Mouse (Mus musculus) heart, postnatal 0 days (tissue): ENCODE results near the gene Ms4a15. TPM values are rescaled to one million over a fixed set of nuclear protein-coding genes. Genes with fewer than 3 reads are reported as not detected.

Experiments
- ATAC-seq: fragments of 200-750 bp; cut with Nextera tagmentation; 2 replicates; pipeline ENCODE4 v1.8.0; 2017; ENCODE audit warnings: low read depth, moderate number of reproducible peaks, moderate library complexity; ENCODE audit not compliant: insufficient read depth
- DNase-seq: peaks from one replicate; pipeline ENCODE4 v3.0.0-alpha.2; 2016; ENCODE audit warnings: low spot score
- H3K27ac ChIP-seq: fragments of 300-500 bp; sonication (generic); 2 replicates; pipeline ENCODE4 v1.5.1; 2014; ENCODE audit warnings: low read depth, mild to moderate bottlenecking
- H3K27me3 ChIP-seq: fragments of 300-500 bp; sonication (generic); 2 replicates; pipeline ENCODE4 v1.6.1; 2014; ENCODE audit warnings: low read length, mixed read lengths; ENCODE audit not compliant: control insufficient read depth, insufficient read depth
- H3K36me3 ChIP-seq: fragments of 300-500 bp; sonication (generic); replicated peaks from 2 replicates; pipeline ENCODE4 v1.6.1; 2014; ENCODE audit warnings: low read length, mixed read lengths; ENCODE audit not compliant: control insufficient read depth, insufficient read depth
- H3K4me1 ChIP-seq: fragments of 300-500 bp; sonication (generic); 2 replicates; pipeline ENCODE4 v1.6.1; 2014; ENCODE audit warnings: antibody characterized with exemption; ENCODE audit not compliant: control insufficient read depth, insufficient read depth
- H3K4me2 ChIP-seq: fragments of 300-500 bp; sonication (generic); 2 replicates; pipeline ENCODE4 v1.6.1; 2014; ENCODE audit warnings: low read depth, mild to moderate bottlenecking, low read length, moderate library complexity
- H3K4me3 ChIP-seq: fragments of 300-500 bp; sonication (generic); 2 replicates; pipeline ENCODE4 v1.5.1; 2014; ENCODE audit warnings: low read depth, low read length
- H3K9ac ChIP-seq: fragments of 300-500 bp; sonication (generic); replicated peaks from 2 replicates; pipeline ENCODE4 v1.6.1; 2014; ENCODE audit warnings: low read depth, low read length, mixed read lengths
- H3K9me3 ChIP-seq: fragments of 300-500 bp; sonication (generic); replicated peaks from 2 replicates; pipeline ENCODE4 v1.6.1; 2016; ENCODE audit warnings: low read length; ENCODE audit not compliant: control insufficient read depth
- CTCF ChIP-seq: IDR thresholded peaks from 2 replicates; pipeline ENCODE4 v1.5.1; 2016; ENCODE audit warnings: antibody characterized with exemption, control low read depth, low read depth
- EP300 ChIP-seq: IDR thresholded peaks from 2 replicates; pipeline ENCODE4 v1.6.1; 2016; ENCODE audit warnings: antibody characterized with exemption, low read depth
- WGBS: fragments of 180-500 bp; shearing (Covaris S2); extraction: QIAGEN DNeasy Blood & Tissue Kit; methylation state at CpG from one replicate; pipeline ENCODE4 v1.1.7; 2014; 5-methylcytosine and 5-hydroxymethylcytosine counted together
- polyA plus RNA-seq: library from polyadenylated mRNA; unstranded; fragments of >200 nt; fragmentation: Nextera tagmentation; extraction: Ambion mirVana; gene quantifications from 2 replicates; pipeline ENCODE4 v1.2.1, GENCODE M21; 2015
- total RNA-seq: library from RNA; depleted of rRNA; stranded (reverse); fragments of >200 nt; gene quantifications from 2 replicates; pipeline ENCODE4 v1.2.3, GENCODE M21; 2014; ENCODE audit warnings: low replicate concordance

Gene Ms4a15
- total and polyA plus RNA-seq, 2 experiments from 2014 or later = not detected

GRCm38 (mm10) chr19:10948416-10948815 is 44.6 kb downstream of the Ms4a15 start:
- Histone ChIP-seq H3K4me3 (peak overlapping the region; percentile 76), H3K9me3 (no peaks in the 10 kb centered on the region), H3K4me2 (peak overlapping the region; percentile 98), H3K4me1 (peaks cover 29% of the 10 kb centered on the region), H3K9ac (peak overlapping the region; percentile 82), H3K27ac (peak overlapping the region; percentile 32; the same call in 1 of the 2 replicates), H3K27me3 (no peaks in the 10 kb centered on the region), H3K36me3 (peaks cover 24% of the 10 kb centered on the region)
- DNase-seq (no peak), ATAC-seq (no peak)
- under 1% methylated on average over 20 of the region's 20 CpGs for WGBS
- no peak for TF ChIP-seq CTCF

- DNase-seq = no peak
- Histone ChIP-seq H3K27ac (no peak overlapping the region), H3K36me3 (peaks cover 35% of the 10 kb centered on the region), H3K4me2 (peak overlapping the region; percentile 98), H3K27me3 (no peaks in the 10 kb centered on the region), H3K9ac (peak overlapping the region; percentile 82; the same call in 1 of the 2 replicates), H3K9me3 (no peaks in the 10 kb centered on the region), H3K4me3 (peak overlapping the region; percentile 76; the same call in 1 of the 2 replicates), H3K4me1 (peaks cover 23% of the 10 kb centered on the region)
- WGBS = 80% methylated on average over 5 of the region's 5 CpGs
- no peak for ATAC-seq
- no peak for TF ChIP-seq CTCF
- TF ChIP-seq EP300 = no peak
These were observed 45.8 kb downstream of the Ms4a15 start for GRCm38 (mm10) chr19:10947219-10947618.

- 65% methylated on average over 3 of the region's 3 CpGs for WGBS
- Histone ChIP-seq H3K4me3 (no peak overlapping the region), H3K9ac (no peak overlapping the region)
These were observed 46.5 kb downstream of the Ms4a15 start for GRCm38 (mm10) chr19:10946506-10946905.

GRCm38 (mm10) chr19:10943955-10944354 is 49.1 kb downstream of the Ms4a15 start:
- peaks cover 28% of the 10 kb centered on the region for H3K4me1 ChIP-seq
- peaks cover 39% of the 10 kb centered on the region for H3K36me3 ChIP-seq
- H3K9ac ChIP-seq = no peak overlapping the region
- no peak for DNase-seq
- H3K4me3 ChIP-seq = no peak overlapping the region
- no peak for TF ChIP-seq CTCF
- H3K27ac ChIP-seq = no peak overlapping the region
- no peak for ATAC-seq
- H3K9me3 ChIP-seq = no peaks in the 10 kb centered on the region
- no peaks in the 10 kb centered on the region for H3K27me3 ChIP-seq
- H3K4me2 ChIP-seq = no peak overlapping the region
- WGBS = 81% methylated on average over 3 of the region's 3 CpGs

More at GRCm38 (mm10) chr19:10946506-10946905, 46.5 kb downstream of the Ms4a15 start:
- H3K4me2 ChIP-seq = no peak overlapping the region
- no peak for ATAC-seq
- no peak for DNase-seq
- H3K36me3 ChIP-seq = peaks cover 39% of the 10 kb centered on the region
- no peaks in the 10 kb centered on the region for H3K27me3 ChIP-seq
- H3K27ac ChIP-seq = no peak overlapping the region
- TF ChIP-seq EP300 (no peak), CTCF (no peak)
- H3K4me1 ChIP-seq = peaks cover 18% of the 10 kb centered on the region
- no peaks in the 10 kb centered on the region for H3K9me3 ChIP-seq

- Histone ChIP-seq H3K36me3 (peaks cover 37% of the 10 kb centered on the region), H3K9me3 (no peaks in the 10 kb centered on the region), H3K9ac (peak overlapping the region; percentile 45), H3K27me3 (no peaks in the 10 kb centered on the region), H3K4me3 (peak overlapping the region; percentile 31), H3K4me1 (peaks cover 11% of the 10 kb centered on the region), H3K4me2 (peak overlapping the region; percentile 57), H3K27ac (no peak overlapping the region)
- 10% methylated on average over 40 of the region's 40 CpGs for WGBS
- peak; percentile 33 for ATAC-seq
- no peak for TF ChIP-seq CTCF
- no peak for TF ChIP-seq EP300
- no peak for DNase-seq
These were observed 52.1 kb downstream of the Ms4a15 start for GRCm38 (mm10) chr19:10940801-10941457.
